Mouse (Mus musculus) lung, postnatal 0 days (tissue): ENCODE measurements at regions not wholly inside any gene's neighbourhood (a gene's known extent, or its start where the extent isn't known, plus 50 kb on each side); places are given as distances from the start of the nearest gene placed in this dataset.
A peak's percentile ranks its signal among the peaks of the same experiment; 100 is the strongest.

Experiments
- ATAC-seq: fragments of 200-750 bp; cut with Nextera tagmentation; 2 replicates; pipeline ENCODE4 v1.8.0; 2017; ENCODE audit warnings: moderate library complexity
- DNase-seq: peaks from one replicate; pipeline ENCODE4 v3.0.0-alpha.2; 2016; ENCODE audit warnings: low spot score
- H3K27ac ChIP-seq: fragments of 300-500 bp; sonication (generic); 2 replicates; pipeline ENCODE4 v1.5.1; 2014; ENCODE audit warnings: antibody characterized with exemption, mild to moderate bottlenecking, low read length, mixed read lengths
- H3K27me3 ChIP-seq: fragments of 300-500 bp; sonication (generic); replicated peaks from 2 replicates; pipeline ENCODE4 v1.6.1; 2014; ENCODE audit warnings: low read length, mixed read lengths; ENCODE audit not compliant: insufficient read depth
- H3K36me3 ChIP-seq: fragments of 300-500 bp; sonication (generic); 2 replicates; pipeline ENCODE4 v1.6.1; 2014; ENCODE audit warnings: low read length, mixed read lengths; ENCODE audit not compliant: insufficient read depth
- H3K4me1 ChIP-seq: fragments of 300-500 bp; sonication (generic); 2 replicates; pipeline ENCODE4 v1.6.1; 2014; ENCODE audit warnings: antibody characterized with exemption, low read depth, low read length, mixed read lengths; ENCODE audit not compliant: insufficient read depth
- H3K4me2 ChIP-seq: fragments of 300-500 bp; sonication (generic); replicated peaks from 2 replicates; pipeline ENCODE4 v1.6.1; 2014; ENCODE audit warnings: low read depth, mild to moderate bottlenecking, low read length, moderate library complexity, mixed read lengths
- H3K4me3 ChIP-seq: fragments of 300-500 bp; sonication (generic); 2 replicates; pipeline ENCODE4 v1.5.1; 2014; ENCODE audit warnings: low read depth, low read length
- H3K9ac ChIP-seq: fragments of 300-500 bp; sonication (generic); replicated peaks from 2 replicates; pipeline ENCODE4 v1.6.1; 2014; ENCODE audit warnings: low read depth, mild to moderate bottlenecking
- H3K9me3 ChIP-seq: fragments of 300-500 bp; sonication (generic); 2 replicates; pipeline ENCODE4 v1.6.1; 2016; ENCODE audit warnings: low read length, mixed read lengths
- CTCF ChIP-seq: IDR thresholded peaks from 2 replicates; pipeline ENCODE4 v1.5.1; 2016; ENCODE audit warnings: antibody characterized with exemption, mild to moderate bottlenecking
- EP300 ChIP-seq: IDR thresholded peaks from 2 replicates; pipeline ENCODE4 v1.6.1; 2016; ENCODE audit warnings: antibody characterized with exemption, mild to moderate bottlenecking, control low read depth
- WGBS: fragments of 180-500 bp; shearing (Covaris S2); extraction: QIAGEN DNeasy Blood & Tissue Kit; methylation state at CpG from one replicate; pipeline ENCODE4 v1.1.7; 2014; 5-methylcytosine and 5-hydroxymethylcytosine counted together

DNA sequence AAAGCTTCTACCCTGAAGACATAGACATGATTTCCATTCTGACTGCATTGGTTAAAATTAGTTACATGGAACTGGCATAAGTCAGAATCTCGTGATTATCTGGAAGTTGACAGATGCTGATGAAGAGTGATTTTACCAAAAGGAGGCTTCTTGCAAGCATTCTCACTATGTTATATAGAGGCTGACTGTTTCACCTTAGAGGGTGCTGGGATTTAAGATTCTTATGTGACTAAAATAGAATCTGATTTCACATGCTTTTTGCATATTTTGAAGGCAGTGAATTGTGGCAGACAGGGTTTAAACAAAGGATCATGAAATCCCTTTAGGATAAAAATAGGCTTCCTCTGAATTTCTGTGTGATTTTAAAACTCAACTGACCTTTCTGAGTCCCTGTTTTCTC is 143.0 kb upstream of the Cypt12 start:
- H3K4me1 ChIP-seq, result no peaks in the 10 kb centered on the region
- H3K9ac ChIP-seq, result no peak overlapping the region
- H3K9me3 ChIP-seq, result no peaks in the 10 kb centered on the region
- H3K27ac ChIP-seq, result no peak overlapping the region
- no peaks in the 10 kb centered on the region for H3K36me3 ChIP-seq
- H3K27me3 ChIP-seq, result no peaks in the 10 kb centered on the region
- DNase-seq (no peak), ATAC-seq (no peak)
- TF ChIP-seq CTCF, result no peak
- TF ChIP-seq EP300, result no peak
- no peak overlapping the region for H3K4me2 ChIP-seq
- 41% methylated on average over 1 of the region's 1 CpGs for WGBS
- no peak overlapping the region for H3K4me3 ChIP-seq

DNA sequence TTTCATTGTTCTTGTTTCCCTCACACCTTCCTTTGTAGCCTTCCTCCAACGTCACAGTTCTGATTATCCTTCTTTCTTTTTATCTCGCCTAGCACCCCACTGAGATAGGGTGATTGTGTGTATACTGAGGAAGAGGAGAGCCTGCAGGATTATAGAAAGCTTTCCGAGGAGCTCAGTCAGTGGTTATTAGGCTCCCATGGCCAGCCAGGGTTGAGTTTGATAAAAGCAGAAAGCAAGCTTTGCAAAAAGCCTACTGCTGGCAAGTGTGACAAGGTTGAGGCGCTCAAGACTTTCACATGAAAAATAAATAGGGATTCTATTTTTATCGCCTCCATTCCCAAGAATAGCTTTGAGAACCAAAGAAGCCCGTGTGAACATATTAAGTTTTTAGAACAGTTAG is 136.9 kb upstream of the Cypt12 start:
- TF ChIP-seq EP300 (no peak), CTCF (no peak)
- no peaks in the 10 kb centered on the region for H3K27me3 ChIP-seq
- H3K9me3 ChIP-seq, result no peaks in the 10 kb centered on the region
- no peak for DNase-seq
- H3K4me2 ChIP-seq, result no peak overlapping the region
- 44% methylated on average over 6 of the region's 6 CpGs for WGBS
- no peak overlapping the region for H3K4me3 ChIP-seq
- no peak overlapping the region for H3K9ac ChIP-seq
- no peak for ATAC-seq
- H3K27ac ChIP-seq, result no peak overlapping the region
- no peaks in the 10 kb centered on the region for H3K4me1 ChIP-seq
- no peaks in the 10 kb centered on the region for H3K36me3 ChIP-seq

DNA sequence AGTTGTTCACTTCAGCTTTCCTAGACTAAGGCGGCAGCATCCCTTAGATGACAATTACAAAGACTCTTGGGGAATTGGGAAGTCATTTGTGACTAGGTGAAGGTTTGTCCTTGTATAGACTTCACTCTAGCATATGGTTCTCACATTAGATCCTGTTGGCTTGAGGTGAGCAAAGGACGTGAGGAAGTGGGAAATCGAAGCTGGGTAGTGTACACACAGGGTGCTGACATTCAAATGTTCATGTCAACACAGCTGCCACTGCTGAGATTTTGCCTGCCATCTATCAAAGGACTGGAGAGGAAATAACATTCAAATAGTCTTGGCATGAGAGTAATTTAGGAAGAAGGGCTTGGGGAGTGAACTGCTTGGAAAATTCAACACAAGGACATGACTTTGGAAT is 124.0 kb upstream of the Cypt12 start:
- Histone ChIP-seq H3K4me3 (no peak overlapping the region), H3K27ac (no peak overlapping the region), H3K27me3 (no peaks in the 10 kb centered on the region), H3K4me1 (no peaks in the 10 kb centered on the region), H3K9me3 (no peaks in the 10 kb centered on the region), H3K9ac (no peak overlapping the region), H3K4me2 (no peak overlapping the region), H3K36me3 (no peaks in the 10 kb centered on the region)
- WGBS, result 27% methylated on average over 3 of the region's 3 CpGs
- no peak for ATAC-seq
- DNase-seq, result no peak
- TF ChIP-seq CTCF (no peak), EP300 (no peak)

DNA sequence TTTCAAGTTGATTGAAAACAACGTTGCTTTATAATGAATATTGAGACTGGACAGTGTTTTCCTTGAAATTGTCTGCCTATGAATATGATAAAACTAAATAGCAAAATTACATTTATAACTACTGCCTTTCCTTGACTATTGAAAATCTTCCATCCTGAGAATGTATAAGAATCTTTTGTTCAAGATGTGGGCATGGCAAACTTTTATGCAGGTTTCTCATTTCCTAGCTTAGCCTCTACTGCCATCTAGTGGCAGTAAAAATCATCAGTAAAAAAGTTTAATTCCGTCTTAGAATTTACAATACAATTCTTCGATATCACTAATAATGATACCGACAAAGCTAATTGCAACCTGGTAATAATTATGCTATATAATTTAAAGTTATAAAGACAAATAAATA is 123.5 kb upstream of the Cypt12 start:
- no peaks in the 10 kb centered on the region for H3K27me3 ChIP-seq
- no peak overlapping the region for H3K4me2 ChIP-seq
- no peaks in the 10 kb centered on the region for H3K36me3 ChIP-seq
- no peak overlapping the region for H3K4me3 ChIP-seq
- TF ChIP-seq EP300 (no peak), CTCF (peak; percentile 65)
- ATAC-seq (no peak), DNase-seq (peak; percentile 43)
- H3K27ac ChIP-seq, result no peak overlapping the region
- H3K9ac ChIP-seq, result no peak overlapping the region
- H3K4me1 ChIP-seq, result no peaks in the 10 kb centered on the region
- no peaks in the 10 kb centered on the region for H3K9me3 ChIP-seq
- WGBS, result 46% methylated on average over 4 of the region's 4 CpGs

DNA sequence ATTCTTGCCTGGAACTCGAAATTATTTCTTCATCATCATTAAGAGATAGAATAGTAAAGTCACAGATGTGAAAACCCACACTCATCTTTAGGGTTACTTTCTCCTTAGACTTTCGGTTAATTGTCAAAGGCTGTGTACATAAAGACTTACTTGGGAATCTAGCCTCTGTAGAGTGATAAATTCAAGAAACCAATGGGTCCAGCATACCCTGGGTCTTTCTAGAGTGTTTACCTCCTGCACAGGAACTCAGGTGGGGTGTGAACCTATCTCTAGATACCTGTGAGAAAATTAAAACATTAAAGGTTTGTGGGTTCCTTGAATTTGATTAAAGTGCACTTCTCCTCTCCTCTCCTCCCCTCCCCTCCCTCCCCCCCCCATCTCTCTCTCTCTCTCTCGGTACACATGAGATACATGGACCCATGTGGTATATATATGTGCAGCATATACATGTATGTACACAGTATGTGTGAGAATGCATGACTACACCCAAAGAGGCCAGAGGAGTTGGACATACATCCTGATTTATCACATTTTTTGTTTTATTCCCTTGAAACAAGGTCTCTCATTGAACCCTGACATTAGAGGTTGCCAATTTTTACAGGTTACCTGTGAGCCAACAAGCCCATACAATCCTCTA is 122.8 kb upstream of the Cypt12 start:
- Histone ChIP-seq H3K36me3 (no peaks in the 10 kb centered on the region), H3K27me3 (no peaks in the 10 kb centered on the region), H3K4me3 (no peak overlapping the region), H3K9me3 (no peaks in the 10 kb centered on the region), H3K27ac (no peak overlapping the region), H3K4me2 (no peak overlapping the region), H3K4me1 (no peaks in the 10 kb centered on the region), H3K9ac (no peak overlapping the region)
- DNase-seq (no peak), ATAC-seq (no peak)
- TF ChIP-seq CTCF, result no peak
- TF ChIP-seq EP300, result no peak
- WGBS, result 51% methylated on average over 3 of the region's 3 CpGs

DNA sequence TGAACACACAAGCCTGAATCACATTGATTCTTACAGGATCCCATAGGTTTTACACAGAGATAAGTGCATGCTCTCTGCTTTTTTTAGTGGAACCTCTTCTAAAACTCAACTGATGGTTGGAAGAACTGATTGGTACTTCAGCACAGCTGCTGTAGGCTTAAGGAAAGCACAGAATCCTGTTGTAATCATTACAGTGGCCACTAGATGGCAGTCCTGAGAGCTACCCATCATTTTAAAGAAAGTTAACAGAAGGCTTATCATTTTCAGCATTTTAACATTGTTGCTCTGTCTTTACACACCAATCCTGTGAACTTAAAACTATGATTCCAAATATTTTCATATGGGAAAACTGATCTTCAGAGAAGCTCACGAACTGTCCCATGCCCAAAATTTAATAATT is 113.5 kb upstream of the Cypt12 start:
- no peaks in the 10 kb centered on the region for H3K4me1 ChIP-seq
- H3K27ac ChIP-seq, result no peak overlapping the region
- ATAC-seq (no peak), DNase-seq (peak; percentile 36)
- WGBS, result 26% methylated on average over 1 of the region's 1 CpGs
- TF ChIP-seq EP300 (no peak), CTCF (peak; percentile 69)
- no peaks in the 10 kb centered on the region for H3K27me3 ChIP-seq
- H3K9me3 ChIP-seq, result no peaks in the 10 kb centered on the region
- no peak overlapping the region for H3K9ac ChIP-seq
- H3K36me3 ChIP-seq, result no peaks in the 10 kb centered on the region
- no peak overlapping the region for H3K4me2 ChIP-seq
- H3K4me3 ChIP-seq, result no peak overlapping the region

DNA sequence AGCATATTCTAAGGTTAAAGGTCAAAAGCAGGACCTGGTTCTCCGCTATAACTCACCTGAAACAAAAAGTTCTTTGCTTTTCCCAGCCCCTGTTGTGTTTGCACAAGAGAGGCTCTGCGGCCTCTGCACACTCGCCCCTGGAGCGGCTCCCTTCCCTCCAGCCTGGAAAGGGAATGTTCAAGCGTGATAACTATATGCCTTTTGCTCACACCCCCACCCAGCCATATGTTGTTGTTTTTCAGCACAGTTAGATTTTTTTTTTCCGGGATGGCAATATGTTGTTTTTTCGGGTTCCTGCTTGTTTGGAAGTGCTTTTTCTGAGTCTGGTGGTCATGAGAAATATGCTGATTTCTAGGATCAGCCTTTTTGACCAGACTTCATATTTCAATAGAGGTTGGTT is 100.6 kb upstream of the Cypt12 start:
- 52% methylated on average over 7 of the region's 7 CpGs for WGBS
- TF ChIP-seq CTCF (no peak), EP300 (no peak)
- no peaks in the 10 kb centered on the region for H3K9me3 ChIP-seq

More for the DNA sequence above, 100.6 kb upstream of the Cypt12 start:
- H3K9ac ChIP-seq, result no peak overlapping the region
- H3K36me3 ChIP-seq, result no peaks in the 10 kb centered on the region
- no peaks in the 10 kb centered on the region for H3K4me1 ChIP-seq
- H3K27ac ChIP-seq, result no peak overlapping the region
- DNase-seq (no peak), ATAC-seq (no peak)
- no peak overlapping the region for H3K4me3 ChIP-seq
- no peak overlapping the region for H3K4me2 ChIP-seq
- no peaks in the 10 kb centered on the region for H3K27me3 ChIP-seq
